Mouse (Mus musculus) lung, embryonic 15.5 days (tissue): ENCODE measurements around the gene Meiob. TPM values are rescaled to one million over a fixed set of nuclear protein-coding genes. Genes with fewer than 3 reads are reported as not detected.

Experiments used
- ATAC-seq: fragments of 200-750 bp; cut with Nextera tagmentation; 2 replicates; pipeline ENCODE4 v1.8.0; 2017; ENCODE audit warnings: moderate number of reproducible peaks, borderline replicate concordance; ENCODE audit not compliant: low FRiP score, low TSS enrichment; ENCODE audit errors: extremely low read depth
- H3K27ac ChIP-seq: fragments of 300-500 bp; sonication (generic); 2 replicates; pipeline ENCODE4 v1.5.1; 2015; ENCODE audit warnings: moderate library complexity, mild to moderate bottlenecking, inconsistent platforms
- H3K27me3 ChIP-seq: fragments of 300-500 bp; sonication (generic); 2 replicates; pipeline ENCODE4 v1.6.1; 2015; ENCODE audit warnings: inconsistent platforms
- H3K36me3 ChIP-seq: fragments of 300-500 bp; sonication (generic); 2 replicates; pipeline ENCODE4 v1.6.1; 2015; ENCODE audit warnings: inconsistent platforms
- H3K4me1 ChIP-seq: fragments of 300-500 bp; sonication (generic); 2 replicates; pipeline ENCODE4 v1.6.1; 2015; ENCODE audit warnings: inconsistent platforms
- H3K4me2 ChIP-seq: fragments of 300-500 bp; sonication (generic); 2 replicates; pipeline ENCODE4 v1.6.1; 2015; ENCODE audit warnings: inconsistent platforms, mild to moderate bottlenecking, moderate library complexity
- H3K4me3 ChIP-seq: fragments of 300-500 bp; sonication (generic); 2 replicates; pipeline ENCODE4 v1.5.1; 2015; ENCODE audit warnings: mild to moderate bottlenecking, inconsistent platforms
- H3K9ac ChIP-seq: fragments of 300-500 bp; sonication (generic); 2 replicates; pipeline ENCODE4 v1.6.1; 2015; ENCODE audit warnings: inconsistent platforms
- H3K9me3 ChIP-seq: fragments of 300-500 bp; sonication (generic); 2 replicates; pipeline ENCODE4 v1.6.1; 2016; ENCODE audit warnings: inconsistent platforms
- WGBS: fragments of 180-500 bp; shearing (Covaris S2); methylation state at CpG from one replicate; pipeline ENCODE4 v1.1.7; 2015; 5-methylcytosine and 5-hydroxymethylcytosine counted together
- polyA plus RNA-seq: library from polyadenylated mRNA; unstranded; fragments of >200 nt; fragmentation: Nextera tagmentation; extraction: Ambion mirVana; gene quantifications from 2 replicates; pipeline ENCODE4 v1.2.1, GENCODE M21; 2015

Gene Meiob
- polyA plus RNA-seq, 1 experiment from 2014 or later, result not detected

DNA sequence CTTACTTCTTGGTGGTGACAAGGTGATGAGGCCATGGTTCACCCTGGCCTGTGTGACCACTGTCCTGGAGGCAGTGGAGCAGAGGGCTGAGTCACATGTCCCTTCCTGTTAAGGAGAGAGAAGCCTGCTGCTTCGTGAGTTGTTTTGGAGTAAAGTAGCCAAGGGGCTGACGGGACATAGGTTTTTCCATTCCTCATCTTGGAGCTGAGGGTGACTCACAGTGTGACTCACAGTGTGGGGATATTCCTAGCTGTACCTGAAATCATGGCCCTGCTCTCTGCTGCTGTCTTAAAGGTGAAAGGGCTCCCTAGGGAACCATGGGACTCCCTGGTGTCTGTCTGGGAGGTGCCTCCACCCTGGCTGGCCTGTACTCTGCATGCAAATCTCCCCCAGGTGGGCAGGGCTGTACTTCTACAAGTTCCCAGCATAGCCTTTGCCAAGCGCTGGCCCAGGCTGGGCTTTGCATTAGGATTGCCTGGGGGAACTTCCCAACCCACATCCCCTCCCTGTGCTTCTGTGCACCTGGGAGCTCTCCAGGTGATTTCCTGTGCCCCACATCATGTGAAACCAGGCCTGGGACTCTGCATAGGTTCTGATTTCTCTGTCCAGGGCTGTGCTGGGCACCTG, 51.9 kb downstream of the Meiob start:
- Histone ChIP-seq H3K9ac (no peak overlapping the region), H3K27me3 (peaks cover 9% of the 10 kb centered on the region; the same call in 1 of the 2 replicates), H3K4me1 (peaks cover 4% of the 10 kb centered on the region), H3K36me3 (0 out of 2 replicates have a peak, but pooled peaks cover 3% of the 10 kb centered on the region), H3K4me3 (no peak overlapping the region), H3K9me3 (no peaks in the 10 kb centered on the region), H3K27ac (no peak overlapping the region), H3K4me2 (no peak overlapping the region)
- WGBS, result 74% methylated on average over 3 of the region's 3 CpGs
- ATAC-seq, result no peak

DNA sequence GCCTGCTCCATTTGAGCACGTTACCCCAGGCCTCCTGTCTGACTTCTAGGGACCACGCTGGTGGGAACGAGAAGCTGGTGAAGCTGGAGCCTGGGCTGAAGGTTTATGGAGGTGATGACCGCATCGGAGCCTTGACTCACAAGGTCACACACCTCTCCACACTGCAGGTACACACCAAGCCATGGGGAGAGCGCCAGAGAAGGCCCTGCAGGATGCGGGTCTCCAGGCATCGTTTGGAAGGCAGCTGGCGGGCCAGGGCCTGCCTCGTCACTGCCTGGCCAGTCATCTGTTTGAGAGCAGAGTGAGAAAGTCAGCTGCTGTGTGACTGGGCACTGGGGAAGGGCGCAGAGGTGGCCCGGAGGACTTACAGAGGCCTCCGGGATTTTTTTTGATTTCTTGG, 52.5 kb downstream of the Meiob start:
- H3K36me3 ChIP-seq, result peaks cover 7% of the 10 kb centered on the region; the same call in 1 of the 2 replicates
- no peak overlapping the region for H3K4me3 ChIP-seq
- H3K27me3 ChIP-seq, result peaks cover 2% of the 10 kb centered on the region; the same call in 1 of the 2 replicates
- no peak overlapping the region for H3K27ac ChIP-seq
- ATAC-seq, result no peak
- H3K4me2 ChIP-seq, result no peak overlapping the region
- H3K4me1 ChIP-seq, result no peaks in the 10 kb centered on the region
- 88% methylated on average over 13 of the region's 13 CpGs for WGBS
- H3K9me3 ChIP-seq, result no peaks in the 10 kb centered on the region
- no peak overlapping the region for H3K9ac ChIP-seq

DNA sequence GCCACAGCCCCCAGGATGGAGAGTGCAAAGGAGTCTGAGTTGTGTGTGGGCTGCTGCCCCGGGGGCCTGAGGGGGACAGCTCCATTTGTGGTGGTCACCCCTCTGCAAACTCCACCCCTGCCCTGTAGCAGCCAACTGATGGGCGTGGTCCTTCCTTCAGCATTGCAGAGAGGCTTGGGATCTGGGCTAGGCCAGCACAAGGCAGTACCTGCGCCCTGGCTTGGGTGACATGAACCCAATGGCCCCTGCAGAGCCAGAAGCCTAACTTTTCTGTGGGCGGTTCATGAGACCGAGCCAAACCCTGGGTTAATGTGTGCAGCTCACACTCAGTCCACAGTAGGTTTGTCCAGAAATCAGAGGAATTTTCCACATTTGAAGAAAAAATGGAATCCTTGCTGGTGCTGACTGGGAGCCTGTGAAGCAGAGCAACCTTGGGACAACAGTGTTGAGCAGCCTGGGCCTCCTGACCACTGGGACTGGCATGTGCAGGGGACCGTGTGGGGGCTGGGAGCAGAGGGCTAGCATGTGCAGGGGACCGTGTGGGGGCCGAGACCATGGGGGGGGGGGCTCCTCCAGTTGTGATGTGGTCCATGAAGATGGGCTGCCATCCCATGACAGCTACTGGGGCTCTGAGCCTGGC, 53.9 kb downstream of the Meiob start:
- H3K9me3 ChIP-seq, result no peaks in the 10 kb centered on the region
- H3K4me3 ChIP-seq, result no peak overlapping the region
- H3K9ac ChIP-seq, result no peak overlapping the region
- peaks cover 10% of the 10 kb centered on the region; the same call in 1 of the 2 replicates for H3K36me3 ChIP-seq
- WGBS, result 72% methylated on average over 8 of the region's 8 CpGs
- no peak overlapping the region for H3K4me2 ChIP-seq
- no peak for ATAC-seq
- no peaks in the 10 kb centered on the region for H3K4me1 ChIP-seq
- no peaks in the 10 kb centered on the region for H3K27me3 ChIP-seq
- H3K27ac ChIP-seq, result no peak overlapping the region

DNA sequence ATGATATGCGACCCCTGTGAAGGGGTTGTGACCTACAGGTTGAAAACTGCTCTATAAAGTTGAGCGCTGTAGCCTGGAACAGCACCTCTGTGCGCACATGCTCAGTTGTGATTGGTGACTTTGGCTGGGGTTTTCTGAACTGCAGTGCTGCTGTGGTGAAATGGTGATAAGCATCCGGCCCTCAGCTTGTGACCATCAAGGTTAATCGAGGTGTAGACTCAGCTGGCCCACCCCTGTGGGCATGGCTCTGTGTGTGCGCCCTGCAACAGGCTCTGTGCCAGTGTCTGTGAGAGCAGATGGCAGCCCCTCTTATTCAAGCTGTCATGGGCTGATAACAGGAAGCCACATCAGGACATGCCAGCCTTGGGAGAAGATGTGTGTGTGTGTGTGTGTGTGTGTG, 54.9 kb downstream of the Meiob start:
- H3K9ac ChIP-seq, result no peak overlapping the region
- H3K27ac ChIP-seq, result no peak overlapping the region
- no peaks in the 10 kb centered on the region for H3K9me3 ChIP-seq
- H3K4me1 ChIP-seq, result no peaks in the 10 kb centered on the region
- peaks cover 7% of the 10 kb centered on the region; the same call in 1 of the 2 replicates for H3K36me3 ChIP-seq
- H3K4me2 ChIP-seq, result no peak overlapping the region
- ATAC-seq, result no peak; the same call in 1 of the 2 replicates
- no peaks in the 10 kb centered on the region for H3K27me3 ChIP-seq
- WGBS, result 85% methylated on average over 6 of the region's 6 CpGs
- H3K4me3 ChIP-seq, result no peak overlapping the region

DNA sequence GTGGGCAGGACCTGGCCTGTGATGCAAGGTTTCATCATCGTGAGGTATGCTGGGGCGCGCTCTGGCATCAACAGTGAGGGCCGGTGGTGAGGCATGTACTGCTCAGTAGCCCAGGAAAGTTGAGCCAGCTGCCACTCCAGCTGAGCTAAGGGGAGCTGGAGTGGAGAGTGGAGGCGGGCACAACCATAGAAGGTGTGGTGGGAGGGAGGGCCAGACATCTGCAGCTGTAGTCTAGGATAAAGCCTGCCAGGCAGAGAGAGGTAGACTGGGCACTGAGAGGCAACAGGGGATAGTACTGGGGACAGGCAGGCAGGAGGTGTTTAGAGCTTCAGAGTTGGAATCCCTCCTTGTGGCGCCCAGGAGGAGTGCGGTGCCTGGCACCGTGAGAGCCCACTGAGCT, 56.0 kb downstream of the Meiob start:
- 91% methylated on average over 8 of the region's 8 CpGs for WGBS
- ATAC-seq, result 0 out of 2 replicates have a peak, but pooled peaks have one; percentile 27
- H3K9me3 ChIP-seq, result no peaks in the 10 kb centered on the region

DNA sequence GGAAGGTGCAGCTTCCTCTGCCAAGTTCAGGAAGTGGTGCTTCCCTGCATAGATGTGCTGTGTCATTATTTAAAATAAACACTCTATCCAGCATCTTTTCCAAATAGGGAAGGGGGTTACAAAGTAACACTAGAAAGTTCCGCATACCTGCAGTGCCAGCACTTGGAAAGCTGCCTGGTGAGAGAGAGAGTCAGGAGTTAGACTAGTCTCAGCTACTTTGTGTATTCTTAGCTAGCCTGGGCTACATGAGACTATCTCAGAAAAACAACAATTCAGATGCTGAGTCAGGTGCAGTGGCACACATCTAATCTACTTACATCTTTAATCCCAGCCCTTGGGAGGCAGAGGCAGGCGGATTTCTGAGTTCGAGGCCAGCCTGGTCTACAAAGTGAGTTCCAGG, 57.7 kb downstream of the Meiob start:
- Histone ChIP-seq H3K4me3 (no peak overlapping the region), H3K4me1 (no peaks in the 10 kb centered on the region), H3K9me3 (no peaks in the 10 kb centered on the region), H3K9ac (no peak overlapping the region), H3K27me3 (no peaks in the 10 kb centered on the region), H3K36me3 (peaks cover 7% of the 10 kb centered on the region; the same call in 1 of the 2 replicates), H3K4me2 (no peak overlapping the region), H3K27ac (no peak overlapping the region)
- 92% methylated on average over 3 of the region's 3 CpGs for WGBS
- no peak for ATAC-seq

More for the DNA sequence above, 56.0 kb downstream of the Meiob start:
- Histone ChIP-seq H3K36me3 (peaks cover 7% of the 10 kb centered on the region; the same call in 1 of the 2 replicates), H3K27me3 (no peaks in the 10 kb centered on the region), H3K27ac (no peak overlapping the region), H3K4me1 (no peaks in the 10 kb centered on the region), H3K4me3 (no peak overlapping the region), H3K4me2 (no peak overlapping the region), H3K9ac (no peak overlapping the region)

DNA sequence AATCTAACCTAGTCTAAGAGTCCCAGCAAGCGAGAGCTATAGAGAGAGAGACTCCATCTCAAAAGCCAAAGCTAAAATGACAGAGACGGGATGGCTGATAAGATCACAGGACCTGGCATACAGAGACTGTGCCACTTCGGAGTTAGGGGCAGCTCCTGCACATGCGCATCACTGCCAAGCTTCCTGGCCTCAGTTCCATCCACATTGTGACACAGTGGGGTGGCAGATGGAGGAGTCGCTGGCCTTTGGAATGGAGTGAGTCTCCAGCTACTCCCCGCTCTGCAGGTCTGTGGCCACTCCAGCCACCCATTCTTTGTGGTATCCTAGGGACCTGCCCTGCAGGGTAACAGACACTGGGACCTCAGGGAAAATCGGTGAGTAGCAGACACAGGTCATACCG, 61.7 kb downstream of the Meiob start, which contains the start of gene Igfals:
Gene Igfals (plus strand): TSS at position 222 of the 400 bp plus-strand sequence.
- no peak within 1 kb of the TSS for H3K9ac ChIP-seq
- WGBS, result 88% methylated on average over 8 of the region's 8 CpGs
- no peak within 1 kb of the TSS for H3K4me3 ChIP-seq
- no peak for ATAC-seq
- no peak within 1 kb of the TSS for H3K27ac ChIP-seq
- H3K4me1 ChIP-seq, result no peaks in the 10 kb centered on the region
- no peak within 1 kb of the TSS for H3K4me2 ChIP-seq
- no peaks in the 10 kb centered on the region for H3K9me3 ChIP-seq
- no peaks in the 10 kb centered on the region for H3K27me3 ChIP-seq
- peaks cover 7% of the 10 kb centered on the region; the same call in 1 of the 2 replicates for H3K36me3 ChIP-seq

DNA sequence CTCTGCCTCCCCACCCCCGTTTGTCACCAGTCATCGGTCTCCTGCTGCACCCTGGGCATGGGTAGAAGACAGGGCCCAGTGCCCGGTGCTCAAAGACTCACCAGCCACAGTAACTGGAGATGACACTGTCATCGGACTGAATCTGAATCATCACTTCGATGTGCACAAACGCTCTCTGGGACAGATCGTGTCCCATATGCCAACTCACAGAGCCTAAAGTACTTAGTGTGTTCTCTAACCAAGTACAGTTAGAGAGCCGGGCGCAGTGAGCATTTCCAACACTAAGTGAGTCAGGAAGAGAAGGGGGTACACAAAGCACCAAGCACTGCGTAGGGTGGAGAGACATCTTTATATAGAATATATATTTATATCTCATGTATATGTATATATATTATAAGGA, 63.8 kb downstream of the Meiob start:
- H3K4me1 ChIP-seq, result no peaks in the 10 kb centered on the region
- no peak for ATAC-seq
- 94% methylated on average over 10 of the region's 10 CpGs for WGBS

DNA sequence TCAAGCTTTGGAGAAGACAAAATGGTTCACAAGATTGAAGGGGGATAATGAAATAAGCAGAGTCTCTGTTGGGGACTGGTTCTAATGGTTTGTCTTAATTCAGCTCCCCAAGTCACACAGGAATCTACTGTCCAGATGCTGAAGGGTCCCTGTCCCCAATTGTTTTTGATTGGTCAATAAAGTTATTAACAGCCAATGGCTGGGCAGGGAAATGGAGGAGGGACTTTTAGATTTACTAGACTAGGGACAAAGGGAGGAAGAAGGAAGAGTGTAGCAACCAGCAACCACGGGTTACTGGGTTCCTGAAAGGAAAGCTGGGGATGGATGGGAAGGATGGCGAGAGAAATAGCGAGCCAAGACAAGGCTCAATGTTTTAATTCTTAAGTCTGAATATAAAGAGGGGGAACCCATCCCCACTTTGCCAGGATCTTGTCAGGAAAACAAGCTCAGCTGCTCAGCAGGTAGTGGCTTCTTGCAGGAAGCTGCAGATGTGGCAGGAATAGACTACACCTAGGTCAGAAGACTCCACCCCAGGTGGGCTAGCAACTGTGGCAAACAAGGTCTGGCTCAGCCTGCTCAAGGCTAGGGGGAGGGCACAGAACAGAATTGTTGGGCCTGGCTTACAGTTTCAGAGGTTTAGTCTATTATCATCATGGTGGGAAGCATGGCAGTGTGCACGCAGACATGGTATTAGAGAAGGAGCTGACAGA, 69.8 kb downstream of the Meiob start:
- Histone ChIP-seq H3K4me2 (no peak overlapping the region), H3K9me3 (no peaks in the 10 kb centered on the region), H3K27me3 (no peaks in the 10 kb centered on the region), H3K4me3 (no peak overlapping the region), H3K9ac (no peak overlapping the region), H3K27ac (no peak overlapping the region), H3K4me1 (peaks cover 5% of the 10 kb centered on the region; the same call in 1 of the 2 replicates), H3K36me3 (no peaks in the 10 kb centered on the region)
- WGBS, result 37% methylated on average over 4 of the region's 4 CpGs
- no peak for ATAC-seq

More for the DNA sequence above, 63.8 kb downstream of the Meiob start:
- no peak overlapping the region for H3K4me3 ChIP-seq
- H3K9ac ChIP-seq, result no peak overlapping the region
- no peak overlapping the region for H3K4me2 ChIP-seq
- no peak overlapping the region for H3K27ac ChIP-seq
- H3K9me3 ChIP-seq, result no peaks in the 10 kb centered on the region
- no peaks in the 10 kb centered on the region for H3K27me3 ChIP-seq
- H3K36me3 ChIP-seq, result no peaks in the 10 kb centered on the region

DNA sequence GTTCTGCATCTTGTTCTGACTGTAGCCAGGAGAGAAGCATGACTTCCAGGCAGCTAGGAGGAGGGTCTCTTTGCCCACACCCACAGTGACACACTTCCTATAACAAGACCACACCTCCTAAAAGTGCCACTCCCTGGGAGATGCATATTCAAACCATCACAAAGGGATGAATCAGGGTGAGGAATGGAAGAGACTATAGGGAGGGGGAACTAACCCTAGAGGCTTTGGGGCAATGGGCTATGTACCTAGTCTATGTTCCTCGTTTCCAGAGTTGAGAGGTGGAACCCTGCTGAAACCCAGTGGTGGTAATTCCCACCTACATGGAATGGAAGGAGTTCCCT, 70.3 kb downstream of the Meiob start:
- H3K9me3 ChIP-seq, result no peaks in the 10 kb centered on the region

DNA sequence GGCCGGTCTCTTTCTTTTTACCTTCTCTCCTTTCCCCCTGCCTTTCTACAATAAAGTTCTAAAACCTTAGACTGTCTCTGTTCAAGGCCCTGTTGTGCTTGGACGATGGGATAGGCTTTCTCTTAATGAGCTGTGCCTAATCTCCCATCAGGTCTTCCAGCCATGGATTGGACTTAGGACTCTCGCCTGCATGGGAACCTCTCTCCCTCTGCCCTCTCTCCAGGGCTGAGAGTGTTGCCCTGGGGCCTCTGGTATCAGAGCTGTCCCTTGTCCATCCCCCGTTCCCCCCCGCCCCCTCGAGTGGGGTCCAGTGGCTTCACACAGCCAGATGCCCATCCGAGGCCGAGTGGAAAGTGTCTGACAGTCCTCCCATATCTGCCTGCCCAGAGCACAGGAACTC, 70.9 kb downstream of the Meiob start:
- Histone ChIP-seq H3K4me2 (no peak overlapping the region), H3K9ac (no peak overlapping the region), H3K9me3 (no peaks in the 10 kb centered on the region), H3K27ac (no peak overlapping the region), H3K36me3 (no peaks in the 10 kb centered on the region), H3K4me3 (no peak overlapping the region), H3K4me1 (peaks cover 5% of the 10 kb centered on the region; the same call in 1 of the 2 replicates), H3K27me3 (no peaks in the 10 kb centered on the region)
- no peak for ATAC-seq
- WGBS, result 75% methylated on average over 8 of the region's 8 CpGs

More for the DNA sequence above, 70.3 kb downstream of the Meiob start:
- Histone ChIP-seq H3K27ac (no peak overlapping the region), H3K9ac (no peak overlapping the region), H3K4me2 (no peak overlapping the region), H3K4me3 (no peak overlapping the region), H3K27me3 (no peaks in the 10 kb centered on the region), H3K36me3 (no peaks in the 10 kb centered on the region), H3K4me1 (peaks cover 5% of the 10 kb centered on the region; the same call in 1 of the 2 replicates)
- no peak for ATAC-seq
- 38% methylated on average over 1 of the region's 1 CpGs for WGBS
